Mouse (Mus musculus): ENCODE data around the gene Sbf1.

Gene Sbf1

DNA sequence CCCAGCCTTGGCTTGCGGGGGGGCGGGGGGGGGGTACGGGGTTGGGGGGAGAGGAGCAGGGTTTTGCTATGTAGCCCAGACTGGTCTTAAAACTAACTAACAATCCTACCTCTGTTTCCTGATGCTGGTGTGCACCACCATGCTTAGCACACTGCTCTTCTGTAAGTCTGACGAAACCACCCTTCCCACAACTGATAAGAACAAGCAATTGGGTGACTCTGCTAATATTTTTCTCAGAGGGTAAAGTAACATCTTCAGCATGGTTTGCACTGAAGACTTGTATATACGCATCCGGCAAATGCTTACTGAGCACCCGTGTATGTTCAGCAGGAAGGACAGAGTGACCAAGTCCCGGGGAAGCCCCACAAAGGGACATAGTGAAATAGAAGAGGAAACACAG is 6.2 kb upstream of the Sbf1 start:
- peak; percentile 32 to 62 for DNase-seq (ENCODE audit: low spot score in 2 of 2)

GRCm38 (mm10) chr15:89316146-89316545 is 1.0 kb upstream of the Sbf1 start:
- DNase-seq (ENCODE audit: low spot score in 2 of 2), result no peak

- no peak for DNase-seq (ENCODE audit: low spot score in 2 of 2)
Observed at GRCm38 (mm10) chr15:89314511-89315189, 461 bp downstream of the Sbf1 start.

- no peak for DNase-seq (ENCODE audit: low spot score in 2 of 2)
Observed at GRCm38 (mm10) chr15:89314107-89314506, 1.0 kb downstream of the Sbf1 start.

- DNase-seq (ENCODE audit: low spot score in 2 of 2), result no peak
Observed at GRCm38 (mm10) chr15:89313359-89313758, 1.8 kb downstream of the Sbf1 start.

DNA sequence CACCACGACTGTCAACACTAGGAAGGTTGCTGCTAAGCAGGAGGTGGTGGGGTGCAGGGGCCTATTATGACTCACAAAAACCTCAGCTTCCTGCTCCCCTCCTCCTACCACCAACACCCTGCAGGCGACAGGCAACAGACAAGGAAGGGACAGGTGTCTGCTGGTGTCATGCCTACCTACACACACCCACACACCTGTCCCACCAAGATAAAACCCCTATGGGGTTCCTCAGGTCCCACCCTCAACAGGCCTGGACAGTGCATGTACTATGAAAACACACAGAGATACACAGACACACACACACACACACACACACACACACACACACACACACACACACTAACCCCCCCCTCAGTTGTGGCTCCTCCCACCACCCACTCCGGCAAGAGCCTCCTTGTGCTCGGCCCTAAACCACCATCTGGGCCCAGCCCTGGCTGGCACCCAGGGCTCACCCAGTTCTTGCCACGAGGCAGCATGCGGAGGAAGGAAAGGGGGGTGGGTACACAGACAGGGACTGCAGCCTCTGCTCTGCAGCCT is 5.1 kb downstream of the Sbf1 start:
- DNase-seq (ENCODE audit: low spot score in 2 of 2), result peak; percentile 82 to 85

DNA sequence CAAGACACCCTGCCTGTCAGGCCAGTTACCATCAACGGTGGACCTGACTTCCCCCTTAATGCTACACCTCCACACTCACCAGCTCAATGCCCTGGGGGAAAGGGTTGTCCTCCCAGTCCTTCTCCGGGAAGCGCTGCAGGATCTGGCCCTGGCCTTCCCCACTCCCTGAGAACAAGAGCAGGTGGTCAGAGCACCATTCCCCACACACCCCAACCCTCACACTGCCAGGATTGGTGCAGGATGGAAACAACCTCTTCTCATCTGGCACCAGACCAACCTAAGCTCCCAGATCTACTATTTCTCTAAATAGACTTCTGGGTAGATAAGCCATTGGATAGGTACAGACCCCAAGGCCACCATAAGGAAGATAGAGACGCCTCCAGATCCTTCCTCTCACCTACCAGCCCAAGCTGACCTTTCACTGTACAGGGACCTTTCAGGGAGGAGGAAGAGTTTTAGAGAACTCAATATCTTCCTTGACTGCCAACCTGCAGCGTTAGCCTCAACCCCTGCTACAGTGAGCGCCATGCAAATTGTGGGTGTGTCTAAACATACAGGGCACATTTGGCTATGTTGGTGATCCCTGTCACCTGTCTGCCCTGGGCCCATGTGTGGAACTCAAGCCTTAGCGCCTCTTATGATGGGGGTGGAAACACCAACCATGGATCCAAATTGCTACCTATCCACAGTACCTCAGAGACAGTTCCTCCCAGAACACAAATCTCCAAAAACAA is 6.5 kb downstream of the Sbf1 start:
- DNase-seq (ENCODE audit: low spot score in 2 of 2), result no peak

- no peak for DNase-seq (ENCODE audit: low spot score in 2 of 2)
Observed at GRCm38 (mm10) chr15:89307461-89307860, 7.7 kb downstream of the Sbf1 start.

- DNase-seq (ENCODE audit: low spot score in 2 of 2), result no peak
Observed at GRCm38 (mm10) chr15:89305966-89306365, 9.1 kb downstream of the Sbf1 start.

- DNase-seq (ENCODE audit: low spot score in 2 of 2), result no peak
Observed at GRCm38 (mm10) chr15:89300600-89300999, 14.5 kb downstream of the Sbf1 start.

DNA sequence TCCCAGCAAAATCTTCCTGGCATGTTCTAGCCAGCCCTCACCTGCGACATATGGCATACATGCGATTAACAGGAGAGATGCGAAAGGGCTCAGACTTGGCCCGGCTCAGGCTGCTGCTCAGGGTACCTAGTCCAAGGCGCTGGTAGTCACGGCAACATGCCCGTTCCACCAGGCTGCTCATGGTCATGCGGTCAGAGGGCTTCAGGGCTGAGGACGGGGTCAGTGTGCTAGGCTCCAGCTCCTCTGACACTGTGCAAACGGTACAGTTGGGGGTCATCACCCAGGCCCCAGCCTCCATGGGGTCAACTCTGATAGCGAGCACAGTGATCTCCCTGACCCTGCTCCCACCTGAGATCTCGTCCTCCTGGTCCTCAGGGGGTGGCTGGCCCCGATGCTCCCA is 14.9 kb downstream of the Sbf1 start:
- no peak for DNase-seq (ENCODE audit: low spot score in 2 of 2)

DNA sequence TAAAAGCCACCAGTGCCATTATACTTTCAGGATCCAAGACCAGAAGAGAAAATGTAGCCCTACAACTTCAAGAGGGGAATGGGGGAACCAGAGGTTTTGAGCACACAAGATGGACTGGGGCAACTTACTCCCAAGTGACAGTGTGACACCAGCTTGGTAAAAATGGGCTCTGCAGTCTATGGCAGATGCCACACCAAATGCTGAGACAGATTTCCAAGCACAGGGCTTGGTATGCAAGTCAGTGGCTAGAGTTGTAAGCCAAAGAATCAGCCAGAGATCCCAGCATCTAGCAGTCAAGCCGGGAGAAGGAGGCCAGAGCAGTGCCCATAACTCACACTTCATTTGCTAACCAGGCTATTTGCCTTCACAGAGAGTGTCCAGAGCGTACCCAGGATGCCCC is 17.4 kb downstream of the Sbf1 start:
- DNase-seq (ENCODE audit: low spot score in 2 of 2), result no peak

- DNase-seq (ENCODE audit: low spot score in 2 of 2), result no peak
Observed at GRCm38 (mm10) chr15:89296465-89296864, 18.6 kb downstream of the Sbf1 start.

DNA sequence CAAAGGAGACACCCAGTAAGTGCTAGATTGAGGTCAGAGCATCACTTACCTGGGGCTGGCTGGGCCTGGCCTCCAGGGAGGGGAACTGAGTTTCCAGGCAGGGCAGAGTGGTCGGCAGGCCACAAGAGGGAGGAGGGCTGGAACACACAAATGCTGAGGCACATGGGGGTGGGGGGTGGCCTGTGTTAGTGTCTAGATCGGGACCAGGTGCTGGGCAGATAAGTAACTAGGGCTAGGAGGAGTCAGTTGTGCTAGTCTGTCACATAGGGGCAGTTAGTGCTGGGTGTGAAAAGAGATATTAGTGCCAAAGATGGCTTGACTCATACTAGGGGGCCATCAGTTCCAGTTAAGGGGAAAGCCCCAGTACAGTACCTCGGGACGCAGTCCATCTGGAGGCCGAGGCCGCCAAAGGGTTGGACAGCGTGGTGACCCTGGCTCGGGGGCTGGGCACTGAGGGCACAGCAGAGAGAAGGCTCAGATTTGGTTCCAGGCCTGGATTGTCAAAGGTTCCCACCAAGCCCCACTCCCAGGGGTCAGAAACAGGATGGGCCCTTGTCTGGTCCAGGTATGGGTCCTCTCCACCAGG is 19.4 kb downstream of the Sbf1 start:
- no peak for DNase-seq (ENCODE audit: low spot score in 2 of 2)

DNA sequence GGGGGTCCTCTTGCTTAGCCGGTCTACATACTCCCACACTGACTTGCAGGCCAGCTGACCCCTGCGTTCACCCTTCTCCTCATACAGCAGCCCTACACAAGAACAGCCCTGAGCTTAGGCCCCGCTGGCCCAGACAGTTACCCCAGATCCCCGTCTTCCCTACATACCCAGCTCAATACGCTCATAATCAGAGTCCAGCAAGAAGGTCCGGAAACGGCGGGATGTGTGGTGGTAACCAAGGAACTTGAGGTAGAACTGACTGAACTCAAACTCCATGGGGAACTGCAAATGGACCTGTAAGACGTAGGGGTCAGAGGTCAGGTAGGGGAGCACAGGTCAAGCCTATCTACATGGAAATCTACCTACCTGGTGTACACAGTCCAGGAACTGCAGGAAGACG is 21.3 kb downstream of the Sbf1 start:
- DNase-seq (ENCODE audit: low spot score in 2 of 2), result no peak

- DNase-seq (ENCODE audit: low spot score in 2 of 2), result no peak
Observed at GRCm38 (mm10) chr15:89292795-89293194, 22.3 kb downstream of the Sbf1 start.

- peak; percentile 37 to 52 for DNase-seq (ENCODE audit: low spot score in 2 of 2)
Observed at GRCm38 (mm10) chr15:89291521-89291920, 23.6 kb downstream of the Sbf1 start.

GRCm38 (mm10) chr15:89289455-89289854 is 25.7 kb downstream of the Sbf1 start:
- no peak for DNase-seq (ENCODE audit: low spot score in 2 of 2)

- DNase-seq (ENCODE audit: low spot score in 2 of 2), result no peak
Observed at GRCm38 (mm10) chr15:89288227-89288767, 26.8 kb downstream of the Sbf1 start.

DNA sequence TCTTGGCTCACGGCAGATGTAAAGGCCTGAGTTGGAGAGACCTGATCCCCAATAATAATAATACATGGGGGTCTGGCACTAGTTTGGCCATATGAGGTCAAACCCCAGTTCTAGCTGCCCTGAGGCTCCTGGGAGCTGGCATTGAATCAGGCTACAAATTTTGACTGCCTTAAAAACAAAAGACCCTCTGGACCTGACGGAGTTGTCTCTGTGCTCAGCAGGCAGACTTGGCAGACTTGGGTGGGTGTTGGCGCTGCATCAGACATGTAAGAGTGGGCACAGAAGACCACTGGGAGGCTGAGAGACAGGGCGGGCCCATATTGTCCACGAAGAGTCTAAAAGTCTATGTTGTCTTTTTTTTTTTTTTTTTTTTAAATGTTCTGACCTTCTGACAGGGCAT is 28.5 kb downstream of the Sbf1 start:
- no peak for DNase-seq (ENCODE audit: low spot score in 2 of 2)

DNA sequence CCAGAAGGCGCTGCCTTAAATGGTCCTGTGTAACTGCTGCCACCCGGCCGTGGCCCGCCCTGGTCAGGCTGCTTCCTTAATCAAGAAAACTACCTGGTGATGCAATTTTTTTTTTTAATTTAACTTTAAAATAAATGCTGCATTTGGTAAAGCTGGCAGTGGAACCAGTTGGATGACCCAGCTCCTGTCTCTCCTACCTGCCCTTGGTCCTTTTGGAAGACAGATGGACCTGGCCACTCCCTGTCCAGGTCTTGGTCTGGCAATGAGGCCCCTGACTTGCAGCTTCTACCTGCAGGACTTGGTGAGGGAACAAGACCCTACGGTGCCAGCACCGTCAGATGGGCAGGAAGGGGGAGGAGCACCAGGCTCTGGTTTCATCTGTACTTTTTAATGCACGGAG is 29.0 kb downstream of the Sbf1 start:
- DNase-seq (ENCODE audit: low spot score in 2 of 2), result no peak

DNA sequence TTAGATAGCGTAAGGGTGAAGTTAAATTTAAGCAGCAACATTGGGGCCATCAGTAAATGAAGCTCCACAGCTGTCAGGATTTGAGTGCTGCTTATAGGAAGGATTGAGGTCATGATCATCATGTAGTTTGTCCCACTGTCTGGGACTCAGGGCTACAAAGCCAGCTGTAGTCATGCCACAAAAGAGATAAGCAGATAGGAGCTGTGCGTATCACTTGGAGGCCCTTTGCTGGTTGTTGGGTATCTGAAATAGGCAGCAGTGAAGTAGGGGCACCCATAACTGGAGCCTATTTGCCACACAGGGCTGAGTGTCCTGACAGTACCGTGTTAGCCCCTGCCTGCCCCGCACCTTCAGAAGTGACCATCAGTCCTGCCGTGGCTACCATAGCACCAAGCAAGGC is 29.6 kb downstream of the Sbf1 start:
- no peak for DNase-seq (ENCODE audit: low spot score in 2 of 2)

DNA sequence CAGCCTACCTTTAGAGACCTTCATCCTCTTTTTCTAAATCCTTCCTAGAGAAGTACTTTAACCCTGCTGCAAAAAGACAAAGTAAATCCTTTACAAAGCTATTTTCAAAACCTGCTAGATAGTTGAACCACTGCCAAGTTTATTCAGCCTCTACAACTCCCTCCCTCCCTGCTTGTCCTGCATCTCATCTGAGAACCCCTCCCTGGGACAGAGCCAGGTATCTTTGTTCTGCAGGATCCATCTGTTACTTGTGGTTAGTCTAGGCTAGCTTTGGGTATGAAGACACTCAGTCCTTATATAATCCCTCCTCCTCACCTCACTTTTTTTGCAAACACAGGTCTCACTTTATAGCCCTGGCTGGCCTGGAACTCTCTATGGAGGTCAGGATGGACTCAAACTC is 30.1 kb downstream of the Sbf1 start:
- DNase-seq (ENCODE audit: low spot score in 2 of 2), result no peak

Measured in natural killer cell, adult 2 months (primary cell).